Mouse (Mus musculus) kidney, postnatal 4 days (tissue): ENCODE results near the gene Hddc2.

Source experiments
- DNase-seq, 2 experiments: peaks; one replicate each; pipeline ENCODE4 v3.0.0; 2021; ENCODE audit warnings: mixed read lengths in 2 of 2

Hddc2 gene

GRCm38 (mm10) chr10:31312865-31313848, at the start of gene Hddc2:
TSS of gene Hddc2 (plus strand) at chr10:31313383.
- DNase-seq = peak; percentile 86 to 91

- no peak for DNase-seq
Observed at GRCm38 (mm10) chr10:31272738-31273137, 40.4 kb upstream of the Hddc2 start.

GRCm38 (mm10) chr10:31273171-31273570, 40.0 kb upstream of the Hddc2 start:
- no peak for DNase-seq

- no peak for DNase-seq
Observed at GRCm38 (mm10) chr10:31287787-31288186, 25.4 kb upstream of the Hddc2 start.

- no peak for DNase-seq
Observed at GRCm38 (mm10) chr10:31288697-31289390, 24.3 kb upstream of the Hddc2 start.

GRCm38 (mm10) chr10:31295705-31296104, 17.5 kb upstream of the Hddc2 start:
- no peak for DNase-seq

GRCm38 (mm10) chr10:31296458-31296857, 16.7 kb upstream of the Hddc2 start:
- no peak for DNase-seq

- DNase-seq = no peak
Observed at GRCm38 (mm10) chr10:31297106-31297505, 16.1 kb upstream of the Hddc2 start.

GRCm38 (mm10) chr10:31298263-31298662, 14.9 kb upstream of the Hddc2 start:
- DNase-seq = no peak

GRCm38 (mm10) chr10:31298921-31299574, 14.1 kb upstream of the Hddc2 start:
- DNase-seq = peak; percentile 64 to 69

GRCm38 (mm10) chr10:31300292-31300691, 12.9 kb upstream of the Hddc2 start:
- no peak for DNase-seq

GRCm38 (mm10) chr10:31303446-31303845, 9.7 kb upstream of the Hddc2 start:
- no peak for DNase-seq

- DNase-seq = no peak
Observed at GRCm38 (mm10) chr10:31307024-31307598, 6.1 kb upstream of the Hddc2 start.

- no peak for DNase-seq
Observed at GRCm38 (mm10) chr10:31318491-31318890, 5.3 kb downstream of the Hddc2 start.

- no peak for DNase-seq
Observed at GRCm38 (mm10) chr10:31329436-31329835, 16.3 kb downstream of the Hddc2 start.

GRCm38 (mm10) chr10:31330286-31330962, 17.2 kb downstream of the Hddc2 start:
- DNase-seq = no peak

GRCm38 (mm10) chr10:31331225-31331775, 18.1 kb downstream of the Hddc2 start:
- DNase-seq = peak; percentile 14 to 25

- no peak for DNase-seq
Observed at GRCm38 (mm10) chr10:31336432-31336831, 23.2 kb downstream of the Hddc2 start.

GRCm38 (mm10) chr10:31346401-31346800, 33.2 kb downstream of the Hddc2 start:
- peak; percentile 7 to 8 for DNase-seq

GRCm38 (mm10) chr10:31351056-31351455, 37.9 kb downstream of the Hddc2 start:
- DNase-seq = no peak

GRCm38 (mm10) chr10:31352845-31353427, 39.8 kb downstream of the Hddc2 start:
- DNase-seq = no peak

GRCm38 (mm10) chr10:31354141-31354540, 41.0 kb downstream of the Hddc2 start:
- DNase-seq = no peak
